Mouse (Mus musculus) limb, embryonic 13.5 days (tissue): ENCODE data around the gene Glyat. TPM values are rescaled to one million over a fixed set of nuclear protein-coding genes. Genes with fewer than 3 reads are reported as not detected.

Experiments
- ATAC-seq: fragments of 200-750 bp; cut with Nextera tagmentation; 2 replicates; pipeline ENCODE4 v1.8.0; 2017; ENCODE audit warnings: low read depth, moderate number of reproducible peaks, moderate TSS enrichment; ENCODE audit not compliant: low FRiP score
- H3K27ac ChIP-seq: fragments of 300-500 bp; sonication (generic); 2 replicates; pipeline ENCODE4 v1.5.1; 2015; ENCODE audit warnings: inconsistent platforms, mild to moderate bottlenecking, moderate library complexity
- H3K27me3 ChIP-seq: fragments of 300-500 bp; sonication (generic); 2 replicates; pipeline ENCODE4 v1.6.1; 2015; ENCODE audit warnings: mild to moderate bottlenecking, inconsistent platforms
- H3K36me3 ChIP-seq: fragments of 300-500 bp; sonication (generic); 2 replicates; pipeline ENCODE4 v1.6.1; 2015; ENCODE audit warnings: inconsistent platforms, mild to moderate bottlenecking, moderate library complexity
- H3K4me1 ChIP-seq: fragments of 300-500 bp; sonication (generic); 2 replicates; pipeline ENCODE4 v1.6.1; 2015; ENCODE audit warnings: inconsistent platforms
- H3K4me2 ChIP-seq: fragments of 300-500 bp; sonication (generic); replicated peaks from 2 replicates; pipeline ENCODE4 v1.6.1; 2015; ENCODE audit warnings: inconsistent platforms, mild to moderate bottlenecking, moderate library complexity
- H3K4me3 ChIP-seq: fragments of 300-500 bp; sonication (generic); 2 replicates; pipeline ENCODE4 v1.5.1; 2015; ENCODE audit warnings: moderate library complexity, mild to moderate bottlenecking, inconsistent platforms
- H3K9ac ChIP-seq: fragments of 300-500 bp; sonication (generic); 2 replicates; pipeline ENCODE4 v1.6.1; 2015; ENCODE audit warnings: mild to moderate bottlenecking, inconsistent platforms
- H3K9me3 ChIP-seq: fragments of 300-500 bp; sonication (generic); 2 replicates; pipeline ENCODE4 v1.6.1; 2016; ENCODE audit warnings: inconsistent platforms
- WGBS: fragments of 180-500 bp; shearing (Covaris S2); methylation state at CpG from one replicate; pipeline ENCODE4 v1.1.7; 2015; 5-methylcytosine and 5-hydroxymethylcytosine counted together
- polyA plus RNA-seq: library from polyadenylated mRNA; unstranded; fragments of >200 nt; fragmentation: Nextera tagmentation; extraction: Ambion mirVana; gene quantifications from 2 replicates; pipeline ENCODE4 v1.2.1, GENCODE M21; 2015

The Glyat gene
- not detected in 2 replicates for polyA plus RNA-seq

GRCm38 (mm10) chr19:12633176-12633575, at the start of gene Glyat:
Gene Glyat (plus strand): TSS chr19:12633308.
- Histone ChIP-seq H3K36me3 (no peaks in the 10 kb centered on the region), H3K4me3 (no peak within 1 kb of the TSS), H3K4me1 (no peaks in the 10 kb centered on the region), H3K9me3 (no peaks in the 10 kb centered on the region), H3K27me3 (no peaks in the 10 kb centered on the region), H3K4me2 (no peak within 1 kb of the TSS), H3K27ac (no peak within 1 kb of the TSS), H3K9ac (no peak within 1 kb of the TSS)
- 81% methylated on average over 4 of the region's 4 CpGs for WGBS
- ATAC-seq = no peak

GRCm38 (mm10) chr19:12585310-12585709, 47.8 kb upstream of the Glyat start:
- H3K27ac ChIP-seq = no peak overlapping the region
- 76% methylated on average over 4 of the region's 4 CpGs for WGBS
- H3K27me3 ChIP-seq = no peaks in the 10 kb centered on the region
- no peak for ATAC-seq
- H3K4me1 ChIP-seq = no peaks in the 10 kb centered on the region
- H3K4me3 ChIP-seq = no peak overlapping the region
- H3K9me3 ChIP-seq = no peaks in the 10 kb centered on the region
- no peak overlapping the region for H3K4me2 ChIP-seq
- no peaks in the 10 kb centered on the region for H3K36me3 ChIP-seq
- H3K9ac ChIP-seq = no peak overlapping the region

DNA sequence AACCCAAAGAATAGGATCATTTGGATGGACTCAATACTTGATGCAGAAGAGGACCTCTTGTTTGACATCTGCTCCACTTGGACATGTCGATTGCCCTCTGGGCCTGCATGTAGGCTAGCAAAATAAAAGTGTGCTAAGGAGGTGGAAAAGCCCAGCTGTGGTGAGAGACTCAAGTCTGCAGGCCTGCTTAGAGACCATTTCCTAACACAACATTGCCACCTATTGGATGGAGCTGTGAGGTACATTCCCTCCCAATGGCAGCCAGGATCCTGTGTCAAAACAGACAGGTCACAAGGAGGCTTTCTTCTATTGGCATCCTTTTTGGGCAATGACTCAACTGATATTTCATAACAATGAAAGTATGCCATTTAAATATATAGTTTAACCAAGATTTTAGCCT, 41.2 kb upstream of the Glyat start:
- Histone ChIP-seq H3K4me1 (peaks cover 7% of the 10 kb centered on the region; the same call in 1 of the 2 replicates), H3K36me3 (no peaks in the 10 kb centered on the region), H3K4me2 (no peak overlapping the region), H3K27me3 (peaks cover 8% of the 10 kb centered on the region), H3K4me3 (no peak overlapping the region), H3K9me3 (no peaks in the 10 kb centered on the region), H3K27ac (no peak overlapping the region), H3K9ac (no peak overlapping the region)
- 7% methylated on average over 1 of the region's 1 CpGs for WGBS
- ATAC-seq = 0 out of 2 replicates have a peak, but pooled peaks have one; percentile 49

GRCm38 (mm10) chr19:12595135-12595529, 38.0 kb upstream of the Glyat start:
- Histone ChIP-seq H3K27ac (no peak overlapping the region), H3K9ac (no peak overlapping the region), H3K27me3 (peaks cover 14% of the 10 kb centered on the region), H3K4me3 (peak overlapping the region; percentile 65), H3K36me3 (no peaks in the 10 kb centered on the region), H3K9me3 (no peaks in the 10 kb centered on the region), H3K4me1 (peaks cover 7% of the 10 kb centered on the region; the same call in 1 of the 2 replicates), H3K4me2 (peak overlapping the region; percentile 98)
- ATAC-seq = no peak
- WGBS = 43% methylated on average over 2 of the region's 2 CpGs

- no peaks in the 10 kb centered on the region for H3K9me3 ChIP-seq
- no peak overlapping the region for H3K27ac ChIP-seq
- H3K9ac ChIP-seq = peak overlapping the region; percentile 77
- peak overlapping the region; percentile 98 for H3K4me2 ChIP-seq
- ATAC-seq = peak; percentile 92
- WGBS = under 1% methylated on average over 49 of the region's 49 CpGs
- no peaks in the 10 kb centered on the region for H3K36me3 ChIP-seq
- H3K4me1 ChIP-seq = peaks cover 7% of the 10 kb centered on the region; the same call in 1 of the 2 replicates
- H3K4me3 ChIP-seq = peak overlapping the region; percentile 65
- H3K27me3 ChIP-seq = peaks cover 14% of the 10 kb centered on the region
Measured at GRCm38 (mm10) chr19:12595530-12596289, 37.4 kb upstream of the Glyat start.

DNA sequence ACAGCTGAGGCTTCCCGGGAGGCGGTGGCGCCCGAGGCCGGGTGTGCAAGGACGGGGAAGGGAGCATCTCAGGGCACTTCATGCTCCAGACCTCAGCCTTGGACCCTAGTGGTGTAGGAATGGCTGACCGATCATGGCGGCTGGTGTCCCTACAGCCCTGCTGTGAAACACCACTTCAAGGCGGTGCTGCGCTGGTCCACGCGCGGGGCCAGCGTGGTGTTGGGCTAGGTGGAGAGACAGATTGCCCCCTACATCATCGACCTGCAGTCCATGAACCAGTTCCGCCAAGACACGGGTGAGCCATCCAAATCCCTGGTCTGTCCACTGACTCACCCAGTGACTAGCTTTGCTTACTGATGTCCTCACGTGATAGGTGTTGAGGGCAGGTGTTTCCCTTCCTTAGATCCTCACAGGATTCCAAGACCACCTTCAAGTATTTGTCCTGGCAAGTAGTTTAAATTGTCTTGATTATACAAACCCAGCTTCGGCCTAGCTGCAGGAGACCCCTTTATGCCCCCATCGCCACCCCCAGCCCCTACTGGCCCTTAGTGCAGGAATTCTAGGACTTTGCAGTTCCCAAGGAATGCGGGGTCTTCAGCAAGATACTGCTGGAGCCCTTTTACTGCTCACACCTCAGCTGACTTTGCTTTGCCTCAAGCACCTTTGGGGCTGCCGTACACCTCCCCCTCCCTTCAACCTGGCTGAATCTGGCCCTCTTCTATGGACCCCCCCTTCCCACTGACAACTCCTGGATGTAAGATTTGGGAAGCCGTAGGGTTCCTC, 36.6 kb upstream of the Glyat start:
- peaks cover 14% of the 10 kb centered on the region for H3K27me3 ChIP-seq
- 15% methylated on average over 22 of the region's 23 CpGs for WGBS
- peak overlapping the region; percentile 98 for H3K4me2 ChIP-seq
- no peak overlapping the region for H3K27ac ChIP-seq
- H3K36me3 ChIP-seq = no peaks in the 10 kb centered on the region
- ATAC-seq = peak; percentile 34
- H3K9ac ChIP-seq = peak overlapping the region; percentile 77
- peak overlapping the region; percentile 65 for H3K4me3 ChIP-seq
- peaks cover 7% of the 10 kb centered on the region; the same call in 1 of the 2 replicates for H3K4me1 ChIP-seq
- no peaks in the 10 kb centered on the region for H3K9me3 ChIP-seq

- Histone ChIP-seq H3K36me3 (no peaks in the 10 kb centered on the region), H3K9me3 (no peaks in the 10 kb centered on the region), H3K4me1 (peaks cover 7% of the 10 kb centered on the region; the same call in 1 of the 2 replicates), H3K9ac (no peak overlapping the region), H3K4me3 (peak overlapping the region; percentile 65; the same call in 1 of the 2 replicates), H3K4me2 (peak overlapping the region; percentile 98), H3K27ac (no peak overlapping the region), H3K27me3 (peaks cover 14% of the 10 kb centered on the region)
- WGBS = 41% methylated on average over 3 of the region's 3 CpGs
- no peak for ATAC-seq
Measured at GRCm38 (mm10) chr19:12597073-12597405, 36.1 kb upstream of the Glyat start.

DNA sequence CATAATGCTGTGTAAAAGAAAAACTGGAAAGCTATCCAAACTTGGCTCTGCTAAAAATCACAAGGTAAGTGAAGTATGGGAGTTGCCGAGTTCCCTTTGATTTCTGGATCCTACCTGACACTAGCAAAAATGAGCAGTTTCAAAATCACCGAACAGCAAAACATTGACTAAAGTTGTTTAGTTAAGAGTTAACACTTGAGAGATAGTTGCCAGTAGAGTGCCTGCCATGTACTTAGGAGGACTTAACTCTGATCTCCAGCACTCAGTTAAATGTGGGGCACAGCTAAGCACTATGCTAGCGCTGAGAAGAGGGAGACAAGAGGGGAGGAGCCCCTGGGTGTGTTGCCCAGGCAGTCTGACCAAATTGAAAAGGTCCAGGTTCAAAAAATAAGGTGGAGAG, 34.4 kb upstream of the Glyat start:
- H3K9ac ChIP-seq = no peak overlapping the region
- H3K36me3 ChIP-seq = no peaks in the 10 kb centered on the region
- no peak for ATAC-seq
- no peak overlapping the region for H3K4me3 ChIP-seq
- H3K27ac ChIP-seq = no peak overlapping the region
- H3K9me3 ChIP-seq = no peaks in the 10 kb centered on the region
- H3K4me1 ChIP-seq = peaks cover 7% of the 10 kb centered on the region; the same call in 1 of the 2 replicates
- no peak overlapping the region for H3K4me2 ChIP-seq
- peaks cover 14% of the 10 kb centered on the region for H3K27me3 ChIP-seq
- 61% methylated on average over 3 of the region's 3 CpGs for WGBS

GRCm38 (mm10) chr19:12599674-12600073, 33.4 kb upstream of the Glyat start, which contains the start of gene Gm4952:
Gene Gm4952 (plus strand): TSS chr19:12599974.
- 72% methylated on average over 1 of the region's 1 CpGs for WGBS
- Histone ChIP-seq H3K4me1 (peaks cover 7% of the 10 kb centered on the region; the same call in 1 of the 2 replicates), H3K9ac (no peak within 1 kb of the TSS), H3K9me3 (no peaks in the 10 kb centered on the region), H3K4me2 (no peak within 1 kb of the TSS), H3K4me3 (no peak within 1 kb of the TSS), H3K27ac (no peak within 1 kb of the TSS), H3K27me3 (peaks cover 14% of the 10 kb centered on the region), H3K36me3 (no peaks in the 10 kb centered on the region)
- no peak for ATAC-seq

DNA sequence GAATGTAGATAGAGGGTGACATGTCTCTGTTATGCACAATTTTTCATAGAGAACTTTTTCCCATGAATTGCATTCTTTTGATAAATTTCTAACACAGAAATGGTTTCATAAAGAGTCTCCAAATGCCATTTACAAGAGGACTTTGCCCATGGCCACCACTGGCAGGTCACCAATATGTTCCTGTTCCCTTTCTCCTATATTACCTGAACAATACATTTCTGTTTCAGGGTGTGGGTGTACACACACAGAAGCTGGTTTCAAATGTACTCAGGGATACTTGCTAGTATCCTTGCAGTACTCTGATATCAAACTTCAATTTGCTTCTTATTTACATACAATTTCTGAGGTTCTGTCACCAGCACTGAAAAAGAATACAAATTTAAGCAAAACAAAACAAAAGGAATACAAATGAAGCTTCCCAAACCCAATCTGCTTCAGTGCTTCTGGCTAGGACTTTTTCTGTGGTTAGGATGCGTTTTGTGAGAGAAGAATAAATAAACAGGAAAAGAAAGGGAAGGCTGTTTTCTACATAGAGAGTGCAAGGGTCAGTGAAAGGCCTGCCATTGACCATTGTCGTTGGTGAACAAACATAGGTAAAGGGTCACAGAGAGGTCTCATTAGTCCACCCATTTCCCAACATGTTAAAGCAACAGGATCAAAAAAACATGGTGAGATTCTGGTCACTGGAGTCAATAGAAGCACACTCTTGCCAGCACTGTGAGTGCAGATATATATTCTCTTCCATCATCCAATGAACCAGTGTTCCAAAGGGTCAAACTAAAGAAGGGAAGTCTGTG, 32.2 kb upstream of the Glyat start:
- peaks cover 14% of the 10 kb centered on the region for H3K27me3 ChIP-seq
- H3K9me3 ChIP-seq = no peaks in the 10 kb centered on the region
- H3K4me3 ChIP-seq = no peak overlapping the region
- H3K9ac ChIP-seq = no peak overlapping the region
- H3K36me3 ChIP-seq = no peaks in the 10 kb centered on the region
- no peak overlapping the region for H3K27ac ChIP-seq
- no peak overlapping the region for H3K4me2 ChIP-seq
- ATAC-seq = no peak
- peaks cover 7% of the 10 kb centered on the region; the same call in 1 of the 2 replicates for H3K4me1 ChIP-seq
- 49% methylated on average over 2 of the region's 2 CpGs for WGBS

- Histone ChIP-seq H3K4me3 (no peak overlapping the region), H3K27me3 (no peaks in the 10 kb centered on the region), H3K4me1 (no peaks in the 10 kb centered on the region), H3K9ac (no peak overlapping the region), H3K9me3 (no peaks in the 10 kb centered on the region), H3K4me2 (no peak overlapping the region), H3K36me3 (no peaks in the 10 kb centered on the region), H3K27ac (no peak overlapping the region)
- no peak for ATAC-seq
Measured at GRCm38 (mm10) chr19:12608336-12608735, 24.8 kb upstream of the Glyat start.

DNA sequence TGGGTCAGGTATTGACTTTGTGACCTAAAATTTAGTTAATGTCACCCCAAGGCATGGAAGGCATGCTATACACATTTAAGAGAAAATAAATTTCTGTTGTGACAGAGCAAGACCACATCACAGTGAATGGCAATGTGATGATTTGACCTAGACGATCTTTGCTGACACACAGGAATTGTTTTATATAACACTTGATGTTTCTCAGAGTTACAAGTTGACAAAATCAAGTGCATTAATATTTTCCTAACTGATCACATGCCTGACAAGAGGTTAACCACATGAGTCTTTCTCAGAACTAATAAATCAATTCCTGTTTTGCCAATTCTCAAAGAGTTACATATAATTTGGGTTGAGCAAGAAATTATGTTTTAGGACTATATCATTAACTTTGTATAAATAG, 19.5 kb upstream of the Glyat start:
- H3K36me3 ChIP-seq = no peaks in the 10 kb centered on the region
- WGBS = 72% methylated on average over 1 of the region's 1 CpGs
- H3K4me3 ChIP-seq = no peak overlapping the region
- no peak overlapping the region for H3K9ac ChIP-seq
- no peak for ATAC-seq
- H3K27me3 ChIP-seq = no peaks in the 10 kb centered on the region
- no peak overlapping the region for H3K4me2 ChIP-seq
- no peak overlapping the region for H3K27ac ChIP-seq
- H3K9me3 ChIP-seq = no peaks in the 10 kb centered on the region
- H3K4me1 ChIP-seq = no peaks in the 10 kb centered on the region
